Mouse (Mus musculus) stomach, postnatal 0 days (tissue): ENCODE data around the gene Alg1.
"Not testable (repeated sequence)": the region's sequence is repeated elsewhere in the genome, so short reads cannot be mapped to it uniquely, and the experiment has no call there.

Source experiments
- CTCF ChIP-seq: IDR thresholded peaks from 2 replicates; pipeline ENCODE4 v1.5.1; 2016; ENCODE audit warnings: antibody characterized with exemption, low read depth, mild to moderate bottlenecking, moderate library complexity
- EP300 ChIP-seq: optimal IDR thresholded peaks from 2 replicates; pipeline ENCODE3; 2016; ENCODE audit warnings: antibody characterized with exemption

DNA sequence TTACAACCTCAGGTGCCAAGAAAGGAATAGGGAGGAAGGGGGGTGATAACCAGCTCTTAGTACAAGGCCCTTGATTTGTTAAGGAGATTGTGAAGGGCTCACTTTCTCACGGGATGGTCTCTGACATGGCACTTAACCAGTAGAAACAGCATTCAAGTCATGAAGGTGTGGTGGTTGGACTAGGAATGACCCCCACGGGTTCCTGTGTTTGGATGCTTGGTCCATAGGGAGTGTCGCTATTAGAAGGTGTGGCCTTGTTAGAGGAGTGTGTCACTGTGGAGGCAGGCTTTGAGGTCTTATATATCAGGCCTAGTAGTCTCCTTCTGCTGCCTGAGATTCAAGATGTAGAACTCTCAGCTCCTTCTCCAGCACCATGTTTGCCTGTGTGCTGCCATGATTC lies 5.3 kb upstream of the Alg1 start:
- not testable (repeated sequence) for TF ChIP-seq CTCF, EP300
